In genomic region chr7:44433371-44433770, GRCm38 (mm10) we compare ENCODE assay signal across 8 mouse cellular contexts. TPM values are rescaled to one million over a fixed set of nuclear protein-coding genes. Genes with fewer than 3 reads are reported as not detected.
DNase-seq lines count a peak whose midpoint lies in the region; ATAC-seq lines count a peak whose summit lies in the region.

No protein-coding gene starts in this region.

- H3K9me3 ChIP-seq in embryonic facial prominence, embryonic 14.5 days (ENCODE audit: control insufficient read depth, low read length) = no peaks in the 10 kb centered on the region
- H3K9me3 ChIP-seq in limb, embryonic 15.5 days = no peaks in the 10 kb centered on the region
- no peaks in the 10 kb centered on the region for H3K9me3 ChIP-seq in stomach, embryonic 15.5 days

- no peak overlapping the region for H3K4me2 ChIP-seq in embryonic facial prominence, embryonic 14.5 days (ENCODE audit: low read depth, low read length)
- no peak overlapping the region for H3K4me2 ChIP-seq in limb, embryonic 15.5 days
- H3K4me2 ChIP-seq in stomach, embryonic 15.5 days = no peak overlapping the region

- peaks cover 27% of the 10 kb centered on the region for H3K27me3 ChIP-seq in embryonic facial prominence, embryonic 14.5 days (replicated peaks; ENCODE audit: control insufficient read depth, insufficient read depth, low read length)
- H3K27me3 ChIP-seq in limb, embryonic 15.5 days = peaks cover 71% of the 10 kb centered on the region
- H3K27me3 ChIP-seq in stomach, embryonic 15.5 days (replicated peaks) = peaks cover 49% of the 10 kb centered on the region

- H3K9ac ChIP-seq in embryonic facial prominence, embryonic 14.5 days (ENCODE audit: low read depth, low read length) = no peak overlapping the region
- H3K9ac ChIP-seq in limb, embryonic 15.5 days = no peak overlapping the region
- H3K9ac ChIP-seq in stomach, embryonic 15.5 days = no peak overlapping the region

- WGBS in embryonic facial prominence, embryonic 14.5 days = under 1% methylated on average over 7 of the region's 7 CpGs
- WGBS in limb, embryonic 15.5 days = 3% methylated on average over 7 of the region's 7 CpGs
- 3% methylated on average over 7 of the region's 7 CpGs for WGBS in stomach, embryonic 15.5 days

- peaks cover 5% of the 10 kb centered on the region; the same call in 1 of the 2 replicates for H3K4me1 ChIP-seq in embryonic facial prominence, embryonic 14.5 days (ENCODE audit: control insufficient read depth, insufficient read depth, low read length)
- H3K4me1 ChIP-seq in limb, embryonic 15.5 days = peaks cover 15% of the 10 kb centered on the region
- H3K4me1 ChIP-seq in stomach, embryonic 15.5 days = peaks cover 8% of the 10 kb centered on the region; the same call in 1 of the 2 replicates

- H3K27ac ChIP-seq in embryonic facial prominence, embryonic 14.5 days (replicated peaks; ENCODE audit: low read depth, low read length) = no peak overlapping the region
- no peak overlapping the region for H3K27ac ChIP-seq in limb, embryonic 15.5 days
- no peak overlapping the region for H3K27ac ChIP-seq in stomach, embryonic 15.5 days

- peak; percentile 30; the same call in 1 of the 2 replicates for ATAC-seq in embryonic facial prominence, embryonic 14.5 days (ENCODE audit: low read depth)
- ATAC-seq in limb, embryonic 15.5 days (ENCODE audit: insufficient number of reproducible peaks, low FRiP score, low TSS enrichment, low read depth) = peak; percentile 36
- ATAC-seq in stomach, embryonic 15.5 days (ENCODE audit: insufficient read depth, low FRiP score, low read depth) = peak; percentile 50
- no peak for ATAC-seq in CD4-positive, CD25-positive, alpha-beta regulatory T cell, adult 4 months

- no peaks in the 10 kb centered on the region for H3K36me3 ChIP-seq in embryonic facial prominence, embryonic 14.5 days (ENCODE audit: control insufficient read depth, insufficient read depth, low read length)
- no peaks in the 10 kb centered on the region for H3K36me3 ChIP-seq in limb, embryonic 15.5 days
- no peaks in the 10 kb centered on the region for H3K36me3 ChIP-seq in stomach, embryonic 15.5 days

- H3K4me3 ChIP-seq in embryonic facial prominence, embryonic 14.5 days (ENCODE audit: low read depth, low read length) = no peak overlapping the region
- H3K4me3 ChIP-seq in limb, embryonic 15.5 days = no peak overlapping the region
- no peak overlapping the region for H3K4me3 ChIP-seq in stomach, embryonic 15.5 days (replicated peaks)

- DNase-seq in cerebellum, adult 18-20 months = peak; percentile 25 to 53
- no peak for DNase-seq in cerebellum, adult 8-10 months
- DNase-seq in ES-CJ7 (ENCODE audit: low read depth, low spot score) = peak; percentile 99
- peak; percentile 80 for DNase-seq in embryonic facial prominence, embryonic 14.5 days (ENCODE audit: low spot score)
- no peak for DNase-seq in gastrocnemius, adult 18-20 months (ENCODE audit: low spot score)

RNA-seq across cellular contexts. Expression of gene Lrrc4b, which starts 4.6 kb away (rescaled TPM):
- 1.8 and 2.1 TPM in 2 replicates for polyA plus RNA-seq in embryonic facial prominence, embryonic 14.5 days (2014; fragmentation: Nextera tagmentation; extraction: Ambion mirVana)
- polyA plus RNA-seq in limb, embryonic 15.5 days (2015; fragmentation: Nextera tagmentation; extraction: Ambion mirVana) = 0.55 and 0.87 TPM in 2 replicates
- polyA plus RNA-seq in stomach, embryonic 15.5 days (2015; fragmentation: Nextera tagmentation; extraction: Ambion mirVana) = 0.70 and 0.81 TPM in 2 replicates
- total RNA-seq in gastrocnemius, adult 18-20 months (2021) = under 1 TPM in 1 of 2 experiments, not detected in 1; 0.12 TPM
- polyA plus RNA-seq in CD4-positive, CD25-positive, alpha-beta regulatory T cell, adult 4 months (2017; shearing (Covaris generic)) = not detected

RNA-seq across cellular contexts. Expression of gene Aspdh, which starts 31.8 kb away (rescaled TPM):
- 0.43 and 0.47 TPM in 2 replicates for polyA plus RNA-seq in embryonic facial prominence, embryonic 14.5 days (2014; fragmentation: Nextera tagmentation; extraction: Ambion mirVana)
- 0.29 and 0.56 TPM in 2 replicates for polyA plus RNA-seq in limb, embryonic 15.5 days (2015; fragmentation: Nextera tagmentation; extraction: Ambion mirVana)
- 0.94 and 1.7 TPM in 2 replicates for polyA plus RNA-seq in stomach, embryonic 15.5 days (2015; fragmentation: Nextera tagmentation; extraction: Ambion mirVana)
- not detected for total RNA-seq in gastrocnemius, adult 18-20 months (2021)
- under 1 TPM in 1 of 2 experiments, not detected in 1; 0.73 TPM for polyA plus RNA-seq in CD4-positive, CD25-positive, alpha-beta regulatory T cell, adult 4 months (2017; shearing (Covaris generic))

RNA-seq across cellular contexts. Expression of gene Josd2, which starts 34.4 kb away (rescaled TPM):
- polyA plus RNA-seq in embryonic facial prominence, embryonic 14.5 days (2014; fragmentation: Nextera tagmentation; extraction: Ambion mirVana) = 91.2 and 92.8 TPM in 2 replicates
- 92.9 and 121 TPM in 2 replicates for polyA plus RNA-seq in limb, embryonic 15.5 days (2015; fragmentation: Nextera tagmentation; extraction: Ambion mirVana)
- 91.3 and 105 TPM in 2 replicates for polyA plus RNA-seq in stomach, embryonic 15.5 days (2015; fragmentation: Nextera tagmentation; extraction: Ambion mirVana)
- total RNA-seq in gastrocnemius, adult 18-20 months (2021) = 10 to 100 TPM; 49.8 to 49.9 TPM
- 10 to 100 TPM; 54.9 to 76.4 TPM for polyA plus RNA-seq in CD4-positive, CD25-positive, alpha-beta regulatory T cell, adult 4 months (2017; shearing (Covaris generic))

RNA-seq across cellular contexts. Expression of gene 1700008O03Rik, which starts 47.8 kb away (rescaled TPM):
- polyA plus RNA-seq in embryonic facial prominence, embryonic 14.5 days (2014; fragmentation: Nextera tagmentation; extraction: Ambion mirVana) = 0.33 and 0.80 TPM in 2 replicates
- polyA plus RNA-seq in limb, embryonic 15.5 days (2015; fragmentation: Nextera tagmentation; extraction: Ambion mirVana) = 0.43 and 0.58 TPM in 2 replicates
- polyA plus RNA-seq in stomach, embryonic 15.5 days (2015; fragmentation: Nextera tagmentation; extraction: Ambion mirVana) = 0.80 and 1.2 TPM in 2 replicates
- under 1 TPM in 1 of 2 experiments, not detected in 1; 0.25 TPM for total RNA-seq in gastrocnemius, adult 18-20 months (2021)
- not detected for polyA plus RNA-seq in CD4-positive, CD25-positive, alpha-beta regulatory T cell, adult 4 months (2017; shearing (Covaris generic))

RNA-seq across cellular contexts. Expression of gene Syt3, which starts 49.5 kb away (rescaled TPM):
- polyA plus RNA-seq in embryonic facial prominence, embryonic 14.5 days (2014; fragmentation: Nextera tagmentation; extraction: Ambion mirVana) = 2.4 and 2.6 TPM in 2 replicates
- 2.2 and 3.2 TPM in 2 replicates for polyA plus RNA-seq in limb, embryonic 15.5 days (2015; fragmentation: Nextera tagmentation; extraction: Ambion mirVana)
- polyA plus RNA-seq in stomach, embryonic 15.5 days (2015; fragmentation: Nextera tagmentation; extraction: Ambion mirVana) = 1.6 and 1.7 TPM in 2 replicates
- total RNA-seq in gastrocnemius, adult 18-20 months (2021) = 1 to 10 TPM; 3.4 to 4.8 TPM
- not detected for polyA plus RNA-seq in CD4-positive, CD25-positive, alpha-beta regulatory T cell, adult 4 months (2017; shearing (Covaris generic))

Comparison
In these comparisons a context has a peak if more than half of its experiments do, and no peak if none do; other contexts are left out.
1. DNase-seq: peak in cerebellum, adult 18-20 months (2 of 2), ES-CJ7 (single experiment) and embryonic facial prominence, embryonic 14.5 days (single experiment); none in cerebellum, adult 8-10 months (single experiment) and gastrocnemius, adult 18-20 months (single experiment).